Mouse (Mus musculus) heart, embryonic 14.5 days (tissue): ENCODE data around the gene Hoxc4. TPM values are rescaled to one million over a fixed set of nuclear protein-coding genes. Genes with fewer than 3 reads are reported as not detected.

Source experiments
- ATAC-seq: fragments of 200-750 bp; cut with Nextera tagmentation; 2 replicates; pipeline ENCODE4 v1.8.0; 2017; ENCODE audit warnings: low read depth, moderate TSS enrichment; ENCODE audit not compliant: insufficient number of reproducible peaks, insufficient read depth, low FRiP score
- H3K27ac ChIP-seq, 2 experiments: fragments of 200-500 bp in 1 of 2; fragments of 300-500 bp in 1 of 2; sonication (generic) in 1 of 2; replicated peaks in 1 of 2; 2 replicates each; pipeline ENCODE4 v1.5.1; 2012 to 2014; ENCODE audit warnings: low read depth in 2 of 2, low read length in 2 of 2, control low read depth in 1 of 2, mild to moderate bottlenecking in 1 of 2, mixed read lengths in 1 of 2; ENCODE audit not compliant: control insufficient read depth in 1 of 2, insufficient read depth in 1 of 2
- H3K27me3 ChIP-seq: fragments of 300-500 bp; sonication (generic); 2 replicates; pipeline ENCODE4 v1.6.1; 2014; ENCODE audit warnings: mild to moderate bottlenecking, low read length, control low read depth; ENCODE audit not compliant: control insufficient read depth, insufficient read depth
- H3K36me3 ChIP-seq: fragments of 300-500 bp; sonication (generic); 2 replicates; pipeline ENCODE4 v1.6.1; 2014; ENCODE audit warnings: mild to moderate bottlenecking, control low read depth, low read length, mixed read lengths; ENCODE audit not compliant: control insufficient read depth, insufficient read depth
- H3K4me1 ChIP-seq, 2 experiments: fragments of 200-500 bp in 1 of 2; fragments of 300-500 bp in 1 of 2; sonication (generic) in 1 of 2; 2 replicates each; pipeline ENCODE4 v1.6.1; 2012 to 2014; ENCODE audit warnings: low read length in 2 of 2, control low read depth in 1 of 2, mixed read lengths in 1 of 2; ENCODE audit not compliant: control insufficient read depth in 2 of 2, insufficient read depth in 2 of 2
- H3K4me2 ChIP-seq: fragments of 300-500 bp; sonication (generic); 2 replicates; pipeline ENCODE4 v1.6.1; 2014; ENCODE audit warnings: mild to moderate bottlenecking, low read length
- H3K4me3 ChIP-seq, 2 experiments: fragments of 200-500 bp in 1 of 2; fragments of 300-500 bp in 1 of 2; sonication (generic) in 1 of 2; 2 replicates each; pipeline ENCODE4 v1.5.1; 2012 to 2014; ENCODE audit warnings: low read length in 2 of 2, mild to moderate bottlenecking in 2 of 2, control low read depth in 1 of 2, low read depth in 1 of 2, moderate library complexity in 1 of 2; ENCODE audit not compliant: control insufficient read depth in 1 of 2, insufficient read depth in 1 of 2
- H3K9ac ChIP-seq: fragments of 300-500 bp; sonication (generic); 2 replicates; pipeline ENCODE4 v1.6.1; 2014; ENCODE audit warnings: mild to moderate bottlenecking, low read length
- H3K9me3 ChIP-seq: fragments of 300-500 bp; sonication (generic); 2 replicates; pipeline ENCODE4 v1.6.1; 2016; ENCODE audit warnings: low read length, control low read depth; ENCODE audit not compliant: control insufficient read depth
- WGBS: fragments of 180-500 bp; shearing (Covaris S2); extraction: QIAGEN DNeasy Blood & Tissue Kit; methylation state at CpG from one replicate; pipeline ENCODE4 v1.1.7; 2014; 5-methylcytosine and 5-hydroxymethylcytosine counted together
- polyA plus RNA-seq: library from polyadenylated mRNA; unstranded; fragments of >200 nt; fragmentation: Nextera tagmentation; extraction: Ambion mirVana; gene quantifications from 2 replicates; pipeline ENCODE4 v1.2.1, GENCODE M21; 2014

The Hoxc4 gene
- polyA plus RNA-seq, 1 experiment from 2014 or later: 0.30 TPM

GRCm38 (mm10) chr15:103060341-103061130, 41.8 kb downstream of the Hoxc4 start:
- no peaks in the 10 kb centered on the region for H3K36me3 ChIP-seq
- H3K27me3 ChIP-seq: peaks cover 95% of the 10 kb centered on the region
- H3K4me2 ChIP-seq: 0 out of 2 replicates have a peak overlapping the region, but pooled peaks have one; percentile 11
- no peaks in the 10 kb centered on the region for H3K9me3 ChIP-seq
- H3K27ac ChIP-seq: no peak overlapping the region
- no peak overlapping the region for H3K9ac ChIP-seq
- no peak for ATAC-seq
- 3% methylated on average over 36 of the region's 36 CpGs for whole genome bisulfite sequencing
- H3K4me3 ChIP-seq: no peak overlapping the region
- no peaks in the 10 kb centered on the region; a peak in 1 of 4 replicates for H3K4me1 ChIP-seq

GRCm38 (mm10) chr15:103061131-103061825, 42.5 kb downstream of the Hoxc4 start:
- WGBS: under 1% methylated on average over 30 of the region's 30 CpGs
- Histone ChIP-seq H3K36me3 (no peaks in the 10 kb centered on the region), H3K27ac (no peak overlapping the region), H3K4me3 (peak overlapping the region in 1 of 2 experiments; percentile 8; a peak in 1 of 4 replicates), H3K27me3 (peaks cover 95% of the 10 kb centered on the region), H3K9ac (no peak overlapping the region), H3K4me2 (0 out of 2 replicates have a peak overlapping the region, but pooled peaks have one; percentile 11), H3K9me3 (no peaks in the 10 kb centered on the region), H3K4me1 (no peaks in the 10 kb centered on the region; a peak in 1 of 4 replicates)
- ATAC-seq: no peak

GRCm38 (mm10) chr15:103061988-103062387, 43.3 kb downstream of the Hoxc4 start:
- Histone ChIP-seq H3K4me3 (no peak overlapping the region), H3K4me2 (no peak overlapping the region), H3K9me3 (no peaks in the 10 kb centered on the region), H3K27me3 (peaks cover 95% of the 10 kb centered on the region), H3K27ac (no peak overlapping the region), H3K4me1 (no peaks in the 10 kb centered on the region; a peak in 1 of 4 replicates), H3K9ac (no peak overlapping the region), H3K36me3 (no peaks in the 10 kb centered on the region)
- no peak for ATAC-seq
- 7% methylated on average over 2 of the region's 2 CpGs for WGBS

GRCm38 (mm10) chr15:103065642-103066041, 46.9 kb downstream of the Hoxc4 start:
- H3K27ac ChIP-seq: no peak overlapping the region
- peaks cover 98% of the 10 kb centered on the region for H3K27me3 ChIP-seq
- WGBS: 35% methylated on average over 7 of the region's 7 CpGs
- H3K4me1 ChIP-seq: no peaks in the 10 kb centered on the region; a peak in 1 of 4 replicates
- ATAC-seq: no peak
- H3K9ac ChIP-seq: no peak overlapping the region
- no peak overlapping the region for H3K4me2 ChIP-seq
- no peaks in the 10 kb centered on the region for H3K9me3 ChIP-seq
- H3K36me3 ChIP-seq: no peaks in the 10 kb centered on the region
- H3K4me3 ChIP-seq: no peak overlapping the region

- no peak overlapping the region for H3K4me2 ChIP-seq
- H3K36me3 ChIP-seq: no peaks in the 10 kb centered on the region
- WGBS: 42% methylated on average over 4 of the region's 4 CpGs
- no peak for ATAC-seq
- H3K27me3 ChIP-seq: peaks cover 98% of the 10 kb centered on the region
- no peak overlapping the region for H3K27ac ChIP-seq
- H3K9me3 ChIP-seq: no peaks in the 10 kb centered on the region
- H3K4me1 ChIP-seq: no peaks in the 10 kb centered on the region; a peak in 1 of 4 replicates
- no peak overlapping the region for H3K9ac ChIP-seq
- no peak overlapping the region for H3K4me3 ChIP-seq
Observed at GRCm38 (mm10) chr15:103067701-103068100, 49.0 kb downstream of the Hoxc4 start.

- no peaks in the 10 kb centered on the region; a peak in 1 of 4 replicates for H3K4me1 ChIP-seq
- peaks cover 92% of the 10 kb centered on the region for H3K27me3 ChIP-seq
- no peak overlapping the region for H3K27ac ChIP-seq
- H3K9me3 ChIP-seq: no peaks in the 10 kb centered on the region
- H3K4me3 ChIP-seq: no peak overlapping the region; a peak in 1 of 4 replicates
- H3K4me2 ChIP-seq: peak overlapping the region; percentile 37
- no peaks in the 10 kb centered on the region for H3K36me3 ChIP-seq
- WGBS: 0% methylated on average over 16 of the region's 18 CpGs
- no peak overlapping the region for H3K9ac ChIP-seq
- no peak for ATAC-seq
Observed at GRCm38 (mm10) chr15:103069173-103069572, 50.4 kb downstream of the Hoxc4 start.

- no peak overlapping the region for H3K4me2 ChIP-seq
- no peak overlapping the region for H3K27ac ChIP-seq
- H3K4me1 ChIP-seq: no peaks in the 10 kb centered on the region; a peak in 1 of 4 replicates
- no peak overlapping the region for H3K9ac ChIP-seq
- H3K4me3 ChIP-seq: no peak overlapping the region
- H3K9me3 ChIP-seq: no peaks in the 10 kb centered on the region
- no peak for ATAC-seq
- no peaks in the 10 kb centered on the region for H3K36me3 ChIP-seq
- H3K27me3 ChIP-seq: peaks cover 94% of the 10 kb centered on the region
- 37% methylated on average over 5 of the region's 5 CpGs for WGBS
Observed at GRCm38 (mm10) chr15:103071266-103071665, 52.5 kb downstream of the Hoxc4 start.
